Mouse (Mus musculus) layer of hippocampus, adult 2 months (tissue): ENCODE measurements around the gene 9330182L06Rik. TPM values are rescaled to one million over a fixed set of nuclear protein-coding genes. Genes with fewer than 3 reads are reported as not detected.

ENCODE experiments used
- DNase-seq, 2 experiments: peaks; one replicate each; pipeline ENCODE4 v3.0.0; 2022; ENCODE audit warnings: low spot score in 2 of 2
- H3K27ac ChIP-seq: fragments of 200-600 bp; 2 replicates; pipeline ENCODE4 v1.8.1; 2022
- H3K4me3 ChIP-seq: fragments of 200-600 bp; 2 replicates; pipeline ENCODE4 v1.8.1; 2022; ENCODE audit warnings: mild to moderate bottlenecking
- CTCF ChIP-seq: fragments of 200-600 bp; conservative IDR thresholded peaks from 2 replicates; pipeline ENCODE4 v1.8.1; 2022; ENCODE audit warnings: antibody characterized with exemption, mild to moderate bottlenecking, moderate library complexity
- total RNA-seq, 2 experiments: library from RNA; stranded (reverse); gene quantifications; 2 replicates each; pipeline ENCODE4 v1.2.3; 2021

Gene 9330182L06Rik
- total RNA-seq, 2 experiments from 2014 or later, result 18.1 to 21.2 TPM

GRCm38 (mm10) chr5:9339511-9340173, 73.7 kb downstream of the 9330182L06Rik start:
- DNase-seq, result no peak

GRCm38 (mm10) chr5:9344581-9344980, 78.7 kb downstream of the 9330182L06Rik start:
- TF ChIP-seq CTCF, result no peak
- no peak for DNase-seq
- no peak overlapping the region for H3K27ac ChIP-seq
- no peak overlapping the region for H3K4me3 ChIP-seq

More at GRCm38 (mm10) chr5:9339511-9340173, 73.7 kb downstream of the 9330182L06Rik start:
- H3K27ac ChIP-seq, result no peak overlapping the region
- TF ChIP-seq CTCF, result no peak
- H3K4me3 ChIP-seq, result no peak overlapping the region

- no peak for DNase-seq
- Histone ChIP-seq H3K4me3 (no peak overlapping the region), H3K27ac (no peak overlapping the region; the same call in 1 of the 2 replicates)
- TF ChIP-seq CTCF, result no peak
Observed at GRCm38 (mm10) chr5:9345038-9345617, 79.2 kb downstream of the 9330182L06Rik start.

GRCm38 (mm10) chr5:9345625-9346024, 79.7 kb downstream of the 9330182L06Rik start:
- no peak for DNase-seq
- TF ChIP-seq CTCF, result no peak
- Histone ChIP-seq H3K4me3 (no peak overlapping the region), H3K27ac (no peak overlapping the region)

GRCm38 (mm10) chr5:9346510-9346909, 80.6 kb downstream of the 9330182L06Rik start:
- DNase-seq, result no peak
- Histone ChIP-seq H3K27ac (no peak overlapping the region), H3K4me3 (no peak overlapping the region)
- no peak for TF ChIP-seq CTCF

GRCm38 (mm10) chr5:9352163-9352562, 86.2 kb downstream of the 9330182L06Rik start:
- no peak for DNase-seq
- no peak overlapping the region for H3K4me3 ChIP-seq
- no peak for TF ChIP-seq CTCF
- H3K27ac ChIP-seq, result no peak overlapping the region

- DNase-seq, result no peak
- no peak for TF ChIP-seq CTCF
Observed at GRCm38 (mm10) chr5:9352646-9353045, 86.7 kb downstream of the 9330182L06Rik start.

GRCm38 (mm10) chr5:9354257-9354656, 88.3 kb downstream of the 9330182L06Rik start:
- Histone ChIP-seq H3K27ac (no peak overlapping the region), H3K4me3 (no peak overlapping the region)
- TF ChIP-seq CTCF, result no peak
- DNase-seq, result no peak

More at GRCm38 (mm10) chr5:9352646-9353045, 86.7 kb downstream of the 9330182L06Rik start:
- Histone ChIP-seq H3K27ac (no peak overlapping the region), H3K4me3 (no peak overlapping the region)

- Histone ChIP-seq H3K27ac (no peak overlapping the region), H3K4me3 (no peak overlapping the region)
- TF ChIP-seq CTCF, result no peak
- no peak for DNase-seq
Observed at GRCm38 (mm10) chr5:9358076-9358475, 92.2 kb downstream of the 9330182L06Rik start.

- no peak overlapping the region for H3K4me3 ChIP-seq
- TF ChIP-seq CTCF, result no peak
Observed at GRCm38 (mm10) chr5:9361982-9362661, 96.2 kb downstream of the 9330182L06Rik start.

GRCm38 (mm10) chr5:9364937-9365336, 99.0 kb downstream of the 9330182L06Rik start:
- no peak overlapping the region for H3K4me3 ChIP-seq
- H3K27ac ChIP-seq, result no peak overlapping the region
- DNase-seq, result no peak
- TF ChIP-seq CTCF, result no peak

More at GRCm38 (mm10) chr5:9361982-9362661, 96.2 kb downstream of the 9330182L06Rik start:
- DNase-seq, result no peak
- H3K27ac ChIP-seq, result no peak overlapping the region

- Histone ChIP-seq H3K27ac (no peak overlapping the region), H3K4me3 (no peak overlapping the region)
- DNase-seq, result no peak
- TF ChIP-seq CTCF, result no peak
Observed at GRCm38 (mm10) chr5:9367920-9368692, 102.2 kb downstream of the 9330182L06Rik start.

- no peak overlapping the region for H3K27ac ChIP-seq
- TF ChIP-seq CTCF, result no peak
- no peak overlapping the region for H3K4me3 ChIP-seq
- peak; percentile 63 to 67 for DNase-seq
Observed at GRCm38 (mm10) chr5:9371127-9371526, 105.2 kb downstream of the 9330182L06Rik start.
